Mouse (Mus musculus) embryonic facial prominence, embryonic 15.5 days (tissue): ENCODE data around the gene Ciz1. TPM values are rescaled to one million over a fixed set of nuclear protein-coding genes. Genes with fewer than 3 reads are reported as not detected.

ENCODE experiments used
- ATAC-seq: fragments of 200-750 bp; cut with Nextera tagmentation; 2 replicates; pipeline ENCODE4 v1.8.0; 2017; ENCODE audit warnings: low read depth, moderate TSS enrichment; ENCODE audit not compliant: insufficient number of reproducible peaks, low FRiP score, low TSS enrichment
- H3K27ac ChIP-seq: fragments of 300-500 bp; sonication (generic); replicated peaks from 2 replicates; pipeline ENCODE4 v1.5.1; 2015; ENCODE audit warnings: mild to moderate bottlenecking, inconsistent platforms
- H3K27me3 ChIP-seq: fragments of 300-500 bp; sonication (generic); 2 replicates; pipeline ENCODE4 v1.6.1; 2015; ENCODE audit warnings: inconsistent platforms
- H3K36me3 ChIP-seq: fragments of 300-500 bp; sonication (generic); 2 replicates; pipeline ENCODE4 v1.6.1; 2015; ENCODE audit warnings: mild to moderate bottlenecking, inconsistent platforms
- H3K4me1 ChIP-seq: fragments of 300-500 bp; sonication (generic); 2 replicates; pipeline ENCODE4 v1.6.1; 2015; ENCODE audit warnings: inconsistent platforms
- H3K4me2 ChIP-seq: fragments of 300-500 bp; sonication (generic); replicated peaks from 2 replicates; pipeline ENCODE4 v1.6.1; 2015; ENCODE audit warnings: mild to moderate bottlenecking, inconsistent platforms
- H3K4me3 ChIP-seq: fragments of 300-500 bp; sonication (generic); replicated peaks from 2 replicates; pipeline ENCODE4 v1.5.1; 2015; ENCODE audit warnings: mild to moderate bottlenecking, inconsistent platforms
- H3K9ac ChIP-seq: fragments of 300-500 bp; sonication (generic); 2 replicates; pipeline ENCODE4 v1.6.1; 2015; ENCODE audit warnings: inconsistent platforms
- H3K9me3 ChIP-seq: fragments of 300-500 bp; sonication (generic); replicated peaks from 2 replicates; pipeline ENCODE4 v1.6.1; 2016; ENCODE audit warnings: inconsistent platforms
- WGBS: fragments of 180-500 bp; shearing (Covaris S2); methylation state at CpG from one replicate; pipeline ENCODE4 v1.1.7; 2015; 5-methylcytosine and 5-hydroxymethylcytosine counted together
- polyA plus RNA-seq: library from polyadenylated mRNA; unstranded; fragments of >200 nt; fragmentation: Nextera tagmentation; extraction: Ambion mirVana; gene quantifications from 2 replicates; pipeline ENCODE4 v1.2.1, GENCODE M21; 2015

Gene Ciz1
- polyA plus RNA-seq, 1 experiment from 2014 or later = 57.3 TPM

GRCm38 (mm10) chr2:32311443-32312317 lies 40.4 kb upstream of the Ciz1 start:
- Histone ChIP-seq H3K4me3 (peak overlapping the region; percentile 70), H3K27me3 (no peaks in the 10 kb centered on the region), H3K4me2 (peak overlapping the region; percentile 99), H3K4me1 (peaks cover 60% of the 10 kb centered on the region), H3K9ac (peak overlapping the region; percentile 62), H3K36me3 (peaks cover 40% of the 10 kb centered on the region), H3K27ac (peak overlapping the region; percentile 75), H3K9me3 (no peaks in the 10 kb centered on the region)
- ATAC-seq = no peak
- WGBS = 8% methylated on average over 37 of the region's 42 CpGs

- 4% methylated on average over 49 of the region's 56 CpGs for WGBS
- H3K27me3 ChIP-seq = no peaks in the 10 kb centered on the region
- peaks cover 33% of the 10 kb centered on the region for H3K36me3 ChIP-seq
- ATAC-seq = peak; percentile 75
- no peaks in the 10 kb centered on the region for H3K9me3 ChIP-seq
- H3K9ac ChIP-seq = peak overlapping the region; percentile 62
- peak overlapping the region; percentile 99 for H3K4me2 ChIP-seq
- H3K4me1 ChIP-seq = peaks cover 68% of the 10 kb centered on the region
- peak overlapping the region; percentile 70 for H3K4me3 ChIP-seq
- H3K27ac ChIP-seq = peak overlapping the region; percentile 75
These were observed 39.7 kb upstream of the Ciz1 start for GRCm38 (mm10) chr2:32312318-32312964.

GRCm38 (mm10) chr2:32314831-32315230 lies 37.3 kb upstream of the Ciz1 start:
- Histone ChIP-seq H3K4me2 (no peak overlapping the region), H3K36me3 (peaks cover 9% of the 10 kb centered on the region), H3K4me1 (peaks cover 73% of the 10 kb centered on the region), H3K9me3 (no peaks in the 10 kb centered on the region), H3K4me3 (no peak overlapping the region), H3K9ac (no peak overlapping the region), H3K27ac (peak overlapping the region; percentile 99), H3K27me3 (no peaks in the 10 kb centered on the region)
- no peak for ATAC-seq
- 90% methylated on average over 14 of the region's 14 CpGs for WGBS

- Histone ChIP-seq H3K4me1 (peaks cover 73% of the 10 kb centered on the region), H3K27ac (peak overlapping the region; percentile 99), H3K27me3 (no peaks in the 10 kb centered on the region), H3K4me3 (no peak overlapping the region), H3K9ac (peak overlapping the region; percentile 6; the same call in 1 of the 2 replicates), H3K36me3 (0 out of 2 replicates have a peak, but pooled peaks cover 5% of the 10 kb centered on the region), H3K4me2 (peak overlapping the region; percentile 8; the same call in 1 of the 2 replicates), H3K9me3 (no peaks in the 10 kb centered on the region)
- 8% methylated on average over 8 of the region's 8 CpGs for WGBS
- ATAC-seq = no peak
These were observed 36.4 kb upstream of the Ciz1 start for GRCm38 (mm10) chr2:32315751-32316150.

- Histone ChIP-seq H3K4me1 (peaks cover 68% of the 10 kb centered on the region), H3K4me3 (peak overlapping the region; percentile 53; the same call in 1 of the 2 replicates)
- whole genome bisulfite sequencing = 31% methylated on average over 20 of the region's 20 CpGs
These were observed 35.1 kb upstream of the Ciz1 start for GRCm38 (mm10) chr2:32316887-32317656.

GRCm38 (mm10) chr2:32317791-32318417 lies 34.2 kb upstream of the Ciz1 start:
- Histone ChIP-seq H3K4me2 (peak overlapping the region; percentile 61), H3K36me3 (peaks cover 7% of the 10 kb centered on the region), H3K27me3 (no peaks in the 10 kb centered on the region), H3K4me3 (peak overlapping the region; percentile 53), H3K4me1 (peaks cover 69% of the 10 kb centered on the region), H3K9ac (peak overlapping the region; percentile 54), H3K9me3 (no peaks in the 10 kb centered on the region), H3K27ac (peak overlapping the region; percentile 99)
- peak; percentile 87 for ATAC-seq
- WGBS = 7% methylated on average over 18 of the region's 19 CpGs

More at GRCm38 (mm10) chr2:32316887-32317656, 35.1 kb upstream of the Ciz1 start:
- peak; percentile 72 for ATAC-seq
- peak overlapping the region; percentile 99 for H3K27ac ChIP-seq
- 0 out of 2 replicates have a peak, but pooled peaks cover 5% of the 10 kb centered on the region for H3K36me3 ChIP-seq
- no peaks in the 10 kb centered on the region for H3K27me3 ChIP-seq
- H3K9ac ChIP-seq = no peak overlapping the region
- peak overlapping the region; percentile 61 for H3K4me2 ChIP-seq
- no peaks in the 10 kb centered on the region for H3K9me3 ChIP-seq

- peaks cover 15% of the 10 kb centered on the region for H3K36me3 ChIP-seq
- peak overlapping the region; percentile 54 for H3K9ac ChIP-seq
- 40% methylated on average over 14 of the region's 14 CpGs for WGBS
- H3K4me3 ChIP-seq = peak overlapping the region; percentile 53
- H3K4me1 ChIP-seq = peaks cover 69% of the 10 kb centered on the region
- peak overlapping the region; percentile 99 for H3K27ac ChIP-seq
- H3K4me2 ChIP-seq = peak overlapping the region; percentile 61
- H3K27me3 ChIP-seq = no peaks in the 10 kb centered on the region
- no peak for ATAC-seq
- H3K9me3 ChIP-seq = no peaks in the 10 kb centered on the region
These were observed 33.2 kb upstream of the Ciz1 start for GRCm38 (mm10) chr2:32318709-32319585.

- no peaks in the 10 kb centered on the region for H3K9me3 ChIP-seq
- 17% methylated on average over 9 of the region's 9 CpGs for WGBS
- peaks cover 11% of the 10 kb centered on the region for H3K36me3 ChIP-seq
- H3K9ac ChIP-seq = no peak overlapping the region
- H3K27ac ChIP-seq = peak overlapping the region; percentile 99
- peak overlapping the region; percentile 61 for H3K4me2 ChIP-seq
- ATAC-seq = peak; percentile 51
- H3K27me3 ChIP-seq = no peaks in the 10 kb centered on the region
- peak overlapping the region; percentile 53; the same call in 1 of the 2 replicates for H3K4me3 ChIP-seq
- H3K4me1 ChIP-seq = peaks cover 67% of the 10 kb centered on the region
These were observed 32.2 kb upstream of the Ciz1 start for GRCm38 (mm10) chr2:32319586-32320580.

- Histone ChIP-seq H3K9me3 (no peaks in the 10 kb centered on the region), H3K4me3 (no peak overlapping the region), H3K9ac (no peak overlapping the region), H3K4me2 (no peak overlapping the region), H3K4me1 (peaks cover 64% of the 10 kb centered on the region), H3K36me3 (peaks cover 12% of the 10 kb centered on the region), H3K27ac (peak overlapping the region; percentile 99), H3K27me3 (no peaks in the 10 kb centered on the region)
- WGBS = 51% methylated on average over 11 of the region's 11 CpGs
- no peak for ATAC-seq
These were observed 31.4 kb upstream of the Ciz1 start for GRCm38 (mm10) chr2:32320721-32321120.
